ENCODE assay signal across 11 mouse cellular contexts in the genomic region with DNA sequence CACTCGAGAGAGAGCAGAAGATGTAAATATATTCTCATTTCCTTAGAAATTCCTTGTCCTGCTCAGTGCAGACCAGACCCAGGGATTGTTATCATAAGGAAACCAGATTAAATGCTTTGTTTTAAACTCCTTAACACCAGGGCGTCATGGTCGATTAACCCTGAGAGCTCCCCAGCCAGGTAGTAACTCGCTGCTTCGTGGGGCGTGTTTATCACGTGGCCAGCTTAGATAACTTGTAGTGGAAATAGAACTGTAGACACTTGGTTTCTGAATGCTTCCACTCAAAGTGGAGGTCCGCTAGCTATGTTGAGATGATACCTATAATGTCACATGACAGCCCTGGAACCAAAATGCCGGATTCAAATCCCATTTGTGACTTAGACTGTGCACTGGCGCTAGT. TPM values are rescaled to one million over a fixed set of nuclear protein-coding genes. Genes with fewer than 3 reads are reported as not detected.
DNase-seq lines count a peak whose midpoint lies in the region; ATAC-seq and TF ChIP-seq lines count a peak whose summit lies in the region.
"Had no signal": no experiment of that assay in that cellular context is flagged by ENCODE, and none has a peak within 500 bp of the region (broad histone marks: within the 10 kb centered on the region; RNA-seq: fewer than 3 reads in every experiment).

No protein-coding gene starts in this region.

- TF ChIP-seq CTCF in heart, postnatal 0 days (IDR thresholded peaks at IDR 0.05; ENCODE audit: low read depth): no peak
- no peak for TF ChIP-seq CTCF in kidney, postnatal 0 days (IDR thresholded peaks at IDR 0.05; ENCODE audit: low read depth)

- ATAC-seq in heart, postnatal 0 days (ENCODE audit: insufficient read depth, low read depth): no peak
- no peak for ATAC-seq in forebrain, embryonic 11.5 days (replicated peaks; ENCODE audit: low FRiP score)
- no peak for ATAC-seq in kidney, postnatal 0 days (replicated peaks; ENCODE audit: low FRiP score, low read depth)

- no peak overlapping the region for H3K27ac ChIP-seq in heart, postnatal 0 days (ENCODE audit: low read depth)
- H3K27ac ChIP-seq in forebrain, embryonic 11.5 days (ENCODE audit: low read depth, low read length): no peak overlapping the region
- H3K27ac ChIP-seq in kidney, postnatal 0 days: no peak overlapping the region

- no peak for TF ChIP-seq EP300 in heart, postnatal 0 days (IDR thresholded peaks at IDR 0.05; ENCODE audit: low read depth)

- no peaks in the 10 kb centered on the region for H3K79me2 ChIP-seq in myocyte (ENCODE audit: control insufficient read depth, insufficient read depth)

- peak overlapping the region; percentile 91 for H3K4me2 ChIP-seq in heart, postnatal 0 days (ENCODE audit: low read depth, low read length)
- H3K4me2 ChIP-seq in forebrain, embryonic 11.5 days (ENCODE audit: low read depth, low read length, severe bottlenecking): peak overlapping the region; percentile 79
- peak overlapping the region; percentile 65 for H3K4me2 ChIP-seq in kidney, postnatal 0 days (ENCODE audit: low read length)
- H3K4me2 ChIP-seq in myocyte (ENCODE audit: low read depth): peak overlapping the region; percentile 83

- intact Hi-C loops in heart, postnatal 14 days (cut with DNase I): no loop called here
- intact Hi-C loops in gastrocnemius, postnatal 36 days (cut with DNase I): no loop called here

- TF ChIP-seq POLR2A in myocyte (IDR thresholded peaks at IDR 0.05; ENCODE audit: insufficient read length, low read depth): no peak

- WGBS in heart, postnatal 0 days: 42% methylated on average over 10 of the region's 10 CpGs
- WGBS in forebrain, embryonic 11.5 days: 66% methylated on average over 10 of the region's 10 CpGs
- WGBS in kidney, postnatal 0 days: 37% methylated on average over 10 of the region's 10 CpGs

- peaks cover 38% of the 10 kb centered on the region for H3K36me3 ChIP-seq in heart, postnatal 0 days (replicated peaks; ENCODE audit: control insufficient read depth, insufficient read depth, low read length)
- peaks cover 5% of the 10 kb centered on the region; the same call in 1 of the 2 replicates for H3K36me3 ChIP-seq in forebrain, embryonic 11.5 days (ENCODE audit: control insufficient read depth, insufficient read depth, low read length)
- H3K36me3 ChIP-seq in kidney, postnatal 0 days (ENCODE audit: insufficient read depth, low read length): peaks cover 10% of the 10 kb centered on the region
- H3K36me3 ChIP-seq in myocyte (ENCODE audit: control insufficient read depth, insufficient read depth): peaks cover 3% of the 10 kb centered on the region

- no peaks in the 10 kb centered on the region for H3K27me3 ChIP-seq in heart, postnatal 0 days (ENCODE audit: control insufficient read depth, insufficient read depth, low read length)
- H3K27me3 ChIP-seq in forebrain, embryonic 11.5 days (ENCODE audit: control insufficient read depth, insufficient read depth, low read length): no peaks in the 10 kb centered on the region
- no peaks in the 10 kb centered on the region for H3K27me3 ChIP-seq in kidney, postnatal 0 days (ENCODE audit: insufficient read depth, low read length)
- no peaks in the 10 kb centered on the region for H3K27me3 ChIP-seq in myocyte (ENCODE audit: control insufficient read depth, insufficient read depth, insufficient read length)

- DNase-seq in heart, postnatal 0 days (ENCODE audit: low spot score): no peak
- no peak for DNase-seq in heart, postnatal 14 days
- no peak for DNase-seq in forebrain, embryonic 11.5 days (ENCODE audit: low spot score)
- no peak for DNase-seq in kidney, postnatal 0 days (ENCODE audit: low spot score)
- DNase-seq in cerebellum, postnatal 14 days: no peak
- no peak for DNase-seq in gastrocnemius, postnatal 36 days
- no peak for DNase-seq in testis, postnatal 10 days (ENCODE audit: low spot score)
- DNase-seq: cerebellum, adult 9-11 months; lung, adult 18-20 months had no signal

- H3K4me3 ChIP-seq in heart, postnatal 0 days (ENCODE audit: low read depth, low read length): peak overlapping the region; percentile 84; the same call in 1 of the 2 replicates
- H3K4me3 ChIP-seq in forebrain, embryonic 11.5 days (ENCODE audit: low read depth, low read length): peak overlapping the region; percentile 76
- peak overlapping the region; percentile 85 for H3K4me3 ChIP-seq in kidney, postnatal 0 days (replicated peaks; ENCODE audit: low read depth, low read length)
- H3K4me3 ChIP-seq in myocyte: peak overlapping the region; percentile 52

- no peak overlapping the region for H3K9ac ChIP-seq in heart, postnatal 0 days (replicated peaks; ENCODE audit: low read depth, low read length)
- peak overlapping the region; percentile 88; the same call in 1 of the 2 replicates for H3K9ac ChIP-seq in forebrain, embryonic 11.5 days (ENCODE audit: low read length)
- H3K9ac ChIP-seq in kidney, postnatal 0 days (ENCODE audit: low read depth, low read length): no peak overlapping the region; the same call in 1 of the 2 replicates

- H3K4me1 ChIP-seq in heart, postnatal 0 days (ENCODE audit: control insufficient read depth, insufficient read depth): peaks cover 14% of the 10 kb centered on the region
- H3K4me1 ChIP-seq in forebrain, embryonic 11.5 days (replicated peaks; ENCODE audit: control insufficient read depth, insufficient read depth, low read length): peaks cover 6% of the 10 kb centered on the region
- peaks cover 12% of the 10 kb centered on the region; the same call in 1 of the 2 replicates for H3K4me1 ChIP-seq in kidney, postnatal 0 days (replicated peaks; ENCODE audit: insufficient read depth, low read length)

- H3ac ChIP-seq in myocyte (ENCODE audit: control insufficient read depth, insufficient read length): no peak overlapping the region

- H3K9me3 ChIP-seq in heart, postnatal 0 days (replicated peaks; ENCODE audit: control insufficient read depth, low read length): no peaks in the 10 kb centered on the region
- H3K9me3 ChIP-seq in forebrain, embryonic 11.5 days (ENCODE audit: control insufficient read depth, low read length): no peaks in the 10 kb centered on the region
- H3K9me3 ChIP-seq in kidney, postnatal 0 days (replicated peaks; ENCODE audit: low read length): no peaks in the 10 kb centered on the region

TF ChIP-seq in myocyte, 11 proteins besides CTCF, POLR2A, EP300 and RAD21:
- TF ChIP-seq USF1 (IDR thresholded peaks at IDR 0.05; ENCODE audit: low read depth) (no peak), E2F4 (IDR thresholded peaks at IDR 0.05; ENCODE audit: insufficient read depth) (no peak)

RNA-seq across cellular contexts. Expression of a gene that starts 1.2 kb away (rescaled TPM):
- 18.5 and 25.5 TPM in 2 replicates for total RNA-seq in heart, postnatal 0 days (2014; rRNA removed; ENCODE audit: low replicate concordance)
- polyA plus RNA-seq in heart, postnatal 0 days (2015; fragmentation: Nextera tagmentation; extraction: Ambion mirVana): 7.5 and 7.6 TPM in 2 replicates
- total RNA-seq in heart, postnatal 14 days (2021): 10 to 100 TPM; 12.8 to 20.4 TPM
- polyA plus RNA-seq in forebrain, embryonic 11.5 days (2014; fragmentation: Nextera tagmentation; extraction: Ambion mirVana): 41.3 and 46.6 TPM in 2 replicates
- 21.3 and 22.4 TPM in 2 replicates for polyA plus RNA-seq in kidney, postnatal 0 days (2015; fragmentation: Nextera tagmentation; extraction: Ambion mirVana)
- polyA plus RNA-seq in myocyte (2012; fragmentation: generic; extraction: Trizol): 24.8 TPM
- total RNA-seq in gastrocnemius, postnatal 36 days (2021): 1 to 10 TPM; 8.0 to 9.3 TPM

RNA-seq across cellular contexts. Expression of a gene that starts 25.3 kb away (rescaled TPM):
- total RNA-seq in heart, postnatal 0 days (2014; rRNA removed; ENCODE audit: low replicate concordance): 5.1 and 6.0 TPM in 2 replicates
- polyA plus RNA-seq in heart, postnatal 0 days (2015; fragmentation: Nextera tagmentation; extraction: Ambion mirVana): 4.6 and 5.0 TPM in 2 replicates
- total RNA-seq in heart, postnatal 14 days (2021): 1 to 10 TPM; 3.1 to 3.2 TPM
- 26.3 and 26.4 TPM in 2 replicates for polyA plus RNA-seq in forebrain, embryonic 11.5 days (2014; fragmentation: Nextera tagmentation; extraction: Ambion mirVana)
- 10.4 and 10.9 TPM in 2 replicates for polyA plus RNA-seq in kidney, postnatal 0 days (2015; fragmentation: Nextera tagmentation; extraction: Ambion mirVana)
- polyA plus RNA-seq in myocyte (2012; fragmentation: generic; extraction: Trizol): 9.2 TPM
- 1 to 10 TPM; 2.3 to 2.5 TPM for total RNA-seq in gastrocnemius, postnatal 36 days (2021)

RNA-seq across cellular contexts. Expression of a gene that starts 45.2 kb away (rescaled TPM):
- 18.0 and 66.7 TPM in 2 replicates for total RNA-seq in heart, postnatal 0 days (2014; rRNA removed; ENCODE audit: low replicate concordance)
- polyA plus RNA-seq in heart, postnatal 0 days (2015; fragmentation: Nextera tagmentation; extraction: Ambion mirVana): 12.0 and 13.9 TPM in 2 replicates
- total RNA-seq in heart, postnatal 14 days (2021): 10 to 100 TPM; 53.6 to 58.2 TPM
- polyA plus RNA-seq in forebrain, embryonic 11.5 days (2014; fragmentation: Nextera tagmentation; extraction: Ambion mirVana): 18.0 and 23.2 TPM in 2 replicates
- 28.1 and 33.2 TPM in 2 replicates for polyA plus RNA-seq in kidney, postnatal 0 days (2015; fragmentation: Nextera tagmentation; extraction: Ambion mirVana)
- polyA plus RNA-seq in myocyte (2012; fragmentation: generic; extraction: Trizol): 48.2 TPM
- total RNA-seq in gastrocnemius, postnatal 36 days (2021): 10 to 100 TPM; 37.5 to 48.9 TPM

RNA-seq across cellular contexts. Expression of a gene that starts 48.1 kb away (rescaled TPM):
- not detected in 2 replicates for total RNA-seq in heart, postnatal 0 days (2014; rRNA removed; ENCODE audit: low replicate concordance)
- polyA plus RNA-seq in heart, postnatal 0 days (2015; fragmentation: Nextera tagmentation; extraction: Ambion mirVana): 0.04 TPM in 1 of 2 replicates, not detected in the other
- total RNA-seq in heart, postnatal 14 days (2021): not detected
- not detected in 2 replicates for polyA plus RNA-seq in forebrain, embryonic 11.5 days (2014; fragmentation: Nextera tagmentation; extraction: Ambion mirVana)
- polyA plus RNA-seq in kidney, postnatal 0 days (2015; fragmentation: Nextera tagmentation; extraction: Ambion mirVana): 1.3 and 1.5 TPM in 2 replicates
- 0.05 TPM for polyA plus RNA-seq in myocyte (2012; fragmentation: generic; extraction: Trizol)
- total RNA-seq in gastrocnemius, postnatal 36 days (2021): not detected
- total RNA-seq: ES-E14 had no signal
